Mouse (Mus musculus) erythroblast, adult 5-6 weeks (primary cell): ENCODE results near the gene Pnpla3. TPM values are rescaled to one million over a fixed set of nuclear protein-coding genes. Genes with fewer than 3 reads are reported as not detected.

Source experiments
- ATAC-seq: replicated peaks from 2 replicates; pipeline ENCODE4 v1.8.0; 2016; ENCODE audit warnings: moderate number of reproducible peaks, mild to moderate bottlenecking, moderate TSS enrichment, inconsistent platforms; ENCODE audit not compliant: poor library complexity, low FRiP score, severe bottlenecking
- total RNA-seq, 2 experiments: library from RNA; stranded (forward) in 1 of 2; stranded (reverse) in 1 of 2; fragments of 150-400 nt in 1 of 2; fragments of 200-764, 138-1000 nt in 1 of 2; gene quantifications; 2 replicates each; pipeline versions ENCODE4 v1.2.3 to v1.2.4; 2015 to 2017; ENCODE audit warnings: low replicate concordance in 2 of 2

Gene Pnpla3
- total RNA-seq, 2 experiments from 2014 or later: not detected

DNA sequence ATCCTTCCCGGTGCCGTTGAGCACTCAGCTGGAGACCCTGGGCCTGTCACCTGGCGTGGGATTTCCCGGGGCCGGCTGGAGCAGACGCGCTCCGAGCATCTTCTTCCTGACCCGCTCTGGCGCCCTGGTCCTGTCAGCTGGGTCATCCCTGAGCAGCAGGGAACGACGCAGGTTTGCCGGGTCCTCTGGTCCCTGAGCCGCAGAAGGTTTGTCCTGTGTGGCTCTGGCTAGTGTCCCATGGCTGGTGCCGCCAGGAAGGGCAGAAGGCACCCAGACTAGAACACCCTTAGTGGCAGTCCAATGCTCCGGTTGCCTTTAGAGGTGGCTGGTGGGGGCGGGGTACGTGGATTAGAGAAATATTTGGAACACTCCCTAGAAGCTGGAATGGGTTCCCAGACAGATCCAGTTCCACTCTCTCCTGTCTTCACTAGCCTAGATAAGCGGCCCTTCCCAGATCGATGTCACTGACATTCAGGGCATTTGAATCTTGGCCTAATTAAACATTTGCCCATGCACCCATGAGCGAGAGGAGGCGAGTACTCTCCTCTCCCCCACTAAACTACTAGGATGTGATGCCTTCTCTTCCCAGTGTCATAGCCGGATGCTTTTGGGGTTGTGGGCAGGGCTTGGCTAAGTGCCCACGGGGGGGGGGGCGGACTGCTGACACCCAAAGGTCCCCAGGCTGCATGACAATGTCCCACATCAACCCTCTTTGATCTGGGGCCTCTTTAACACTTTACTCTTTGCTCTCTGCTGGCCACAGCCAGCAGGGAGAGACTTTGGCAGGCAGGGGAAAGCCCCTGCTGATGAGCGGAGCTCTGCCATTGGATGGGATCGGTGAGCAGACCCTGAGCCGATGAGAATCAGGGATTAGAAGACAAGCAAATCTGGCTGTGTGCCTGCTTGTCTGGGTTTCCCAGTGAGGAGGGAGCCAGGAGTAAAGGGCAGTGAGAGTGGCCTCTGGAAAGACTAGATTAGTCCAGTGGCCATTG lies 829 bp downstream of the Pnpla3 start:
- ATAC-seq: no peak

DNA sequence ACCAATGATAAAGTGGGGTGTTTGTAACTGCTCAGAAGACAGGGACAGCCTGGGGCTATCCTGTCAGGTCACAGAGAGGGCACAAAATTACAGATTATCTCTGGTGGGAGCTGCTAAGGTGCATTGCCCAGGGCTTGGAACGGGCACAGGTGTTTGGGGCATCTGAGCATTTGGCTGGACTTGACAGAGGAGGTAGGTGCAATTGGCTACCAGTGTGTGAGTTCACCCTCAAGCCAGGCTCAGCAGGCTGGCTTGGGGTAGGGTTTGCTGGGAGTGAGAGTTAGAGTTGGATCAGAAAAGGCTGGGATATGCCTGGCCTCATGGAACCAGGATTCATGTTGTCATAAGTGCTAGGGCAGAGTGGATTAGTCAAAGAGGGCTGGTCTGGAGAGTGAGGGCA lies 1.9 kb downstream of the Pnpla3 start:
- no peak for ATAC-seq

DNA sequence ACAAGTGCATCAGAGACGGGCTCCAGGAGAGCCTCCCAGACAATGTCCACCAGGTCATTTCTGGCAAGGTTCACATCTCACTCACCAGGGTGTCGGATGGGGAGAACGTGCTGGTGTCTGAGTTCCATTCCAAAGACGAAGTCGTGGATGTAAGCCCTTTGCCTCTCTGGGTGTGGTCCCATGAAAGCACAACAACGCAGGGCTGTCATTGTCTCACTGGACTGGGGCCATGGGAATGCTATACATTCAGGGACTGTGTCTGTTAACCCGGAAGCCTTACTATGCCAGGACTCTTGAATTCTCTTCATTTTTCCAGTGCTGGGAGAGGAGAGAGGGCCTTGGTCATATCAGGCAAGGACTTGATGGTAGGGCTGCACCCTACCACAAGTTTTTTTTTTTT lies 3.5 kb downstream of the Pnpla3 start:
- ATAC-seq: no peak

DNA sequence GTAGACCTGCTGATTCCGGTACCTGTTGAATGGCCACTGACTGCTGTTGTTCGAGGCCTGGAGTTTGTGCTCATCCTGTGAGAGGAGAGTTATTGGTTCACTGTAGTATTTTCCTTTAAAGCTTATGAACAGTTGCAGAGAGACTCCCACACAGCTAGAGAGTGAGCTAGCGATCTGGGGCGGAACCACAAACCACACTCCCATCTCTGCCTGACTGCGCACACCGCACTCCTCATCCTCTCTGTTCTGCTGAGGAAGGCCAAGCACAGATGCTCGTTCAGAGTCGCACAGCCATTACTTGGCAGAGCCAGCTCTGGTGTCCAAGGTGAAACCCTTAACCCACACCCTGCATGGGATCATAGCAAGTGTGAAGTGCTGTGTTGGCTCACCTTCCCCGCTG lies 11.1 kb downstream of the Pnpla3 start:
- ATAC-seq: no peak

GRCm38 (mm10) chr15:84182000-84182399 lies 14.4 kb downstream of the Pnpla3 start:
- no peak for ATAC-seq

DNA sequence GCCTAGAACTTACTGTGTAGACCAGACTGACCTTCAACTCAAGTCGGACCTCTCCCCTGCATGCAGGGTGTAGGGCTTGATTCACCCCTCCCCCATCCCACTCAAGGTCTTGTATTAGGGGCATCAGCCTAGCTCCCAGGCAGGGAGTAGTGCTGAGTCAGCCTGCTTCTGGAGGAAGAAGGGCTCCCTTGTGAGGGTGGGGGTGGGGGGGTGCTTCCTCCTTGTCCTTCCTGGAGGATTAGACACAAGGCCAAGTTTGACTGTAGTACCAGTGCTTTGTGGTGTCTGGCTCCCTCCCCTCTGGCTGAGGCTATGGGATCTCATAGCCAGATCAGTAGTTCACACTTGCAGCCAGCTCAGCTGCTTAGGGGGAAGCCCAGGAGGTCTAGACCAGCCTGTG lies 16.3 kb downstream of the Pnpla3 start:
- ATAC-seq: no peak

DNA sequence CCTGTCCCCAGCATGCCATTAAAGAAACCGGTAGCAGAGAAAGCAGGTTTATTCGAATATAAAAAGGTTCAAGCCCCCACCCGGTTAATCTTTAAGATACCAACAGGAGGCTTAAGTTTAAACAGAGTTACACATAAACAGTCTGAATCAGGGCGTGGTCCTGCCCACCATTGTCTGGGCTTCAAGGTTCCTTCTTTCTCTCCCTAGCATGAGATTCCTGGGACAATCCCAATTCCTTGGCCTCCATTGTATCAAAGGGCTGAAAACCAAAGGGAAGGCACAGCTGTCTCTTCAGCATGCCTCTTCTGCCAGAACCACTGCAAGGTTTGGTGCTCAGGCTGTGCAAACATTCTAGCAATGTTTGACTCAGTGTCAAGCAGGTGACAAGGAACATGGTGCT lies 18.6 kb downstream of the Pnpla3 start:
- ATAC-seq: no peak

DNA sequence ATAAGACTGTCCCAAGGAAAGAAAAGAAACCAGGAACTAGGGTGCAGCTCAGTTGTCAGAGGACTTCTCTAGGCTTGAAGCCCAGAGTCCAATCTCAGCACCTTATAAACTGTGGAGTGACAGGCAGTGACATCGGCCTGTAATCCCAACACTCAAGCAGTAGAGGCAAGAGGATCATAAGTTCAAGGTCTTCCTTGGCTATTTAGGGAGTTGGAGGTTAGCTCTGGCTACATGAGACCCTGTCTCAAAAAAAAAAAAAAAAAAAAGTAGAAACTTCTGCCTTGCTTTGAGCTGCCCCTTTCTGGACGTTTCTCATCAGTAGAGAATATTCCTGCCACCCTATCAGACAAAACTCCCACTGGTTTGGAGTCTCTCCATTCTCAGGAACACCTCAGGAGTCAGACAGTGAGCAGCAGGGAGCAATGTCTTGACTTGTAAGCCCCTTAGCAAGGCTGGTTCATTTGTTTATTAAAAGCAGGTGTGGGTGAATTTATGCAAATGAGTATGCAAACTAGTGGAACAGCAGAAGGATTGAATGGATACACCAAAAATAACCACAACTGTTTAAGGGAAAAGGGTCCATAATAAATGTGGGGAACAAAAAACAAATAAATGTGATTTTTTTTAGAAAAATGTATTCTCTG lies 21.4 kb downstream of the Pnpla3 start:
- no peak for ATAC-seq

DNA sequence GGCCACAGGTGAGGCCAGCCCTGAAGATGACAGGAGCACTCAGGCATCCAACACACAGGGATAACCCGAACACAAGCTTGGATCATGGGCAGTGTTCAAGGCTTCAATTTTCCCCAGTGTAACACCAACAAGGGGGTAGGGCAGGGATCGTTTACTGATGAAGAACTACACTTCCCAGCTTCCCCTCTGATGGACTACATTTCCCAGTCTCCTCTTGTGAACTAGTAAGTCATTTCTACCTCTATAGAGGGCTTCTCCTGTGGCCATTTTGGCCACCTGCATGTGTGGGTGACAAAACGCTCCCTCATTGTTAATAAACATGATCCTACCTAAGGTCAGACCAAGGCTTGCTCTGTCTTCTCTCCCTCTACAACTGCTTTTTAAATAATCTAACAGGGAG lies 22.2 kb downstream of the Pnpla3 start:
- no peak for ATAC-seq

DNA sequence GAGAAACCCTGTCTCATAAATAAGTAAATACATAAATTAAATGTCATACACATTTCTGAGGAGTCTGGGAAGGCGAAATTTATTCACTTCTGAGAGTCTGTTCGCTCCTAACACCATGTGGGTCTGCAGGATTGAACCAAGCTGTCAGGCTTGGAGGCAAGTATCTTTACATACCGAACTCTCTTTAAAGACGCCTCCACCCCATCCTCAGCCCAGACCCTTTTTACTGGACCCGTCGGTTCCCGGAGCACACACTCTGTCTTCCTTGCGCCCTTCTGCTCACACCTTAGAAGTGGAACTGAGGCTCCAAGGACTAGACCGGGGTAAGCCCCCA lies 24.1 kb downstream of the Pnpla3 start:
- ATAC-seq: no peak; the same call in 1 of the 2 replicates

- ATAC-seq: peak; percentile 98
These were observed 24.6 kb downstream of the Pnpla3 start, which contains the start of gene Samm50 for GRCm38 (mm10) chr15:84192058-84192791. Samm50 (plus strand) TSS chr15:84192241.

GRCm38 (mm10) chr15:84196486-84197165 lies 29.0 kb downstream of the Pnpla3 start:
- ATAC-seq: no peak

- ATAC-seq: no peak
These were observed 39.7 kb downstream of the Pnpla3 start for GRCm38 (mm10) chr15:84207327-84207726.

- ATAC-seq: peak; percentile 86
These were observed 42.1 kb downstream of the Pnpla3 start for GRCm38 (mm10) chr15:84209517-84210412.

DNA sequence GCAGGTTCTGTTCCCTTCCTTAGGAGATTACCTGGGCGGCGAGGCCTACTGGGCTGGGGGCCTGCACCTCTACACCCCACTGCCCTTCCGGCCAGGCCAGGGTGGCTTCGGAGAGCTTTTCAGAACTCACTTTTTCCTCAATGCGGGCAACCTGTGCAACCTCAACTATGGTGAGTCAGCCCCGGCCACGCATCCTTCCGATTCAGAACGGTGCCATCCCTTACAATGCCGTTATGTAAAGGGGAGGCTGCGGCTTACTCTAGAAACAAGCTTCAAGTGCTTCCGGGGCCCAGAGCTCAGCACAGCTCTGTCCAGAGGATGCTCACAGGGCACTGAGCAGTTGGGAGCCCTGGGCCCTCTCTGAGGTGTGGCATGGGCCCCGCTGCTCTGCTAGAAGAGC lies 42.8 kb downstream of the Pnpla3 start:
- ATAC-seq: peak; percentile 3; the same call in 1 of the 2 replicates

- ATAC-seq: no peak
These were observed 43.3 kb downstream of the Pnpla3 start for GRCm38 (mm10) chr15:84210941-84211340.

GRCm38 (mm10) chr15:84211564-84211963 lies 43.9 kb downstream of the Pnpla3 start:
- no peak for ATAC-seq

- ATAC-seq: peak; percentile 53
These were observed 44.6 kb downstream of the Pnpla3 start for GRCm38 (mm10) chr15:84212031-84212755.
